Mouse (Mus musculus): ENCODE data around the gene Serpina10.
"Not testable (repeated sequence)": the region's sequence is repeated elsewhere in the genome, so short reads cannot be mapped to it uniquely, and the experiment has no call there.

Serpina10 gene

GRCm38 (mm10) chr12:103631203-103631612 lies at the start of gene Serpina10:
Gene Serpina10, minus strand, starts transcription at chr12:103631444.
- no peak for DNase-seq (ENCODE audit: low spot score)

- DNase-seq (ENCODE audit: low spot score), result not testable (repeated sequence)
Measured at GRCm38 (mm10) chr12:103679853-103680252, 48.6 kb upstream of the Serpina10 start.

- no peak for DNase-seq (ENCODE audit: low spot score)
Measured at GRCm38 (mm10) chr12:103676039-103676438, 44.8 kb upstream of the Serpina10 start, which contains the start of gene Serpina16. Gene Serpina16, minus strand, starts transcription at chr12:103676139.

- peak; percentile 2 for DNase-seq (ENCODE audit: low spot score)
Measured at GRCm38 (mm10) chr12:103673179-103673578, 41.9 kb upstream of the Serpina10 start.

- no peak for DNase-seq (ENCODE audit: low spot score)
Measured at GRCm38 (mm10) chr12:103671483-103671882, 40.2 kb upstream of the Serpina10 start.

GRCm38 (mm10) chr12:103670964-103671363 lies 39.7 kb upstream of the Serpina10 start:
- no peak for DNase-seq (ENCODE audit: low spot score)

- DNase-seq (ENCODE audit: low spot score), result no peak
Measured at GRCm38 (mm10) chr12:103670344-103670743, 39.1 kb upstream of the Serpina10 start.

GRCm38 (mm10) chr12:103665286-103665685 lies 34.0 kb upstream of the Serpina10 start:
- no peak for DNase-seq (ENCODE audit: low spot score)

- not testable (repeated sequence) for DNase-seq (ENCODE audit: low spot score)
Measured at GRCm38 (mm10) chr12:103662053-103662452, 30.8 kb upstream of the Serpina10 start.

GRCm38 (mm10) chr12:103660076-103660475 lies 28.8 kb upstream of the Serpina10 start:
- no peak for DNase-seq (ENCODE audit: low spot score)

- peak; percentile 2 for DNase-seq (ENCODE audit: low spot score)
Measured at GRCm38 (mm10) chr12:103659171-103659570, 27.9 kb upstream of the Serpina10 start.

- DNase-seq (ENCODE audit: low spot score), result no peak
Measured at GRCm38 (mm10) chr12:103657991-103658390, 26.7 kb upstream of the Serpina10 start.

- DNase-seq (ENCODE audit: low spot score), result no peak
Measured at GRCm38 (mm10) chr12:103656848-103657626, 25.8 kb upstream of the Serpina10 start, which contains the start of gene Serpina6. Gene Serpina6, minus strand, starts transcription at chr12:103657212.

GRCm38 (mm10) chr12:103655123-103656044 lies 24.1 kb upstream of the Serpina10 start:
- no peak for DNase-seq (ENCODE audit: low spot score)

- DNase-seq (ENCODE audit: low spot score), result no peak
Measured at GRCm38 (mm10) chr12:103653836-103654235, 22.6 kb upstream of the Serpina10 start.

- DNase-seq (ENCODE audit: low spot score), result no peak
Measured at GRCm38 (mm10) chr12:103646314-103646713, 15.1 kb upstream of the Serpina10 start.

- DNase-seq (ENCODE audit: low spot score), result no peak
Measured at GRCm38 (mm10) chr12:103644601-103645000, 13.4 kb upstream of the Serpina10 start.

- DNase-seq (ENCODE audit: low spot score), result no peak
Measured at GRCm38 (mm10) chr12:103643818-103644217, 12.6 kb upstream of the Serpina10 start.

- DNase-seq (ENCODE audit: low spot score), result peak; percentile 38
Measured at GRCm38 (mm10) chr12:103643336-103643735, 12.1 kb upstream of the Serpina10 start.

- no peak for DNase-seq (ENCODE audit: low spot score)
Measured at GRCm38 (mm10) chr12:103635846-103636245, 4.6 kb upstream of the Serpina10 start.

- DNase-seq (ENCODE audit: low spot score), result no peak
Measured at GRCm38 (mm10) chr12:103634430-103634829, 3.2 kb upstream of the Serpina10 start.

GRCm38 (mm10) chr12:103616860-103617261 lies 14.4 kb downstream of the Serpina10 start:
- no peak for DNase-seq (ENCODE audit: low spot score)

- DNase-seq (ENCODE audit: low spot score), result no peak
Measured at GRCm38 (mm10) chr12:103615734-103616133, 15.5 kb downstream of the Serpina10 start.

Data from adipocyte (in vitro differentiated cells).